Mouse (Mus musculus) C2C12 (cell line): Measurements from ENCODE around the gene Cped1.

Experiments used
- CTCF ChIP-seq: IDR thresholded peaks from one replicate; pipeline ENCODE4 v1.5.1; 2011; ENCODE audit not compliant: control insufficient read depth, insufficient read depth, insufficient read length
- MYOG ChIP-seq: IDR thresholded peaks from one replicate; pipeline ENCODE4 v1.6.1; 2011; ENCODE audit not compliant: control insufficient read depth, insufficient read length; ENCODE audit errors: extremely low read depth

GRCm38 (mm10) chr6:22135038-22135631 lies 149.4 kb downstream of the Cped1 start:
- TF ChIP-seq CTCF (no peak), MYOG (no peak)
